Mouse (Mus musculus): ENCODE results near the gene Zfp423. TPM values are rescaled to one million over a fixed set of nuclear protein-coding genes. Genes with fewer than 3 reads are reported as not detected.

The Zfp423 gene
- total RNA-seq, 2 experiments from 2014 or later: 3.6 to 4.9 TPM

DNA sequence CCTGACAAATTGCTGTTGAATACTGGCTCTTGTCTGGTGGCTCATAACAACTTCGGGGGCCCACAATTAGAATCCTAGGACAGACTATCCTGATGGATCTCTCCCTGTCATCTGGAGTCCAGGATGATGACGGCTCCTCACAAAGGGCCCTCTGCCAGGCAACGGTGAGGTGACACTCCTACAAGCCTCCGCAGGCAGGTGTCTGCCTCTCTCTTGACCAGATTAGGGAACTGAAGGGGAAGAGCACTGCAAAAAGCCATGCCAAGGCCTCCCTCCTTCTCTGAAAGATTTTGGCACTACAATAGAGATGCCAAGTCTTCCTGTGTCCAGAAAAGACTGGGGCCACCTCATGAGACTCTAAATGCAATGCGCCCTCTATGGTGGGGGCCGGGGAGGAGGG, 7.1 kb downstream of the Zfp423 start:
- no peak for DNase-seq

DNA sequence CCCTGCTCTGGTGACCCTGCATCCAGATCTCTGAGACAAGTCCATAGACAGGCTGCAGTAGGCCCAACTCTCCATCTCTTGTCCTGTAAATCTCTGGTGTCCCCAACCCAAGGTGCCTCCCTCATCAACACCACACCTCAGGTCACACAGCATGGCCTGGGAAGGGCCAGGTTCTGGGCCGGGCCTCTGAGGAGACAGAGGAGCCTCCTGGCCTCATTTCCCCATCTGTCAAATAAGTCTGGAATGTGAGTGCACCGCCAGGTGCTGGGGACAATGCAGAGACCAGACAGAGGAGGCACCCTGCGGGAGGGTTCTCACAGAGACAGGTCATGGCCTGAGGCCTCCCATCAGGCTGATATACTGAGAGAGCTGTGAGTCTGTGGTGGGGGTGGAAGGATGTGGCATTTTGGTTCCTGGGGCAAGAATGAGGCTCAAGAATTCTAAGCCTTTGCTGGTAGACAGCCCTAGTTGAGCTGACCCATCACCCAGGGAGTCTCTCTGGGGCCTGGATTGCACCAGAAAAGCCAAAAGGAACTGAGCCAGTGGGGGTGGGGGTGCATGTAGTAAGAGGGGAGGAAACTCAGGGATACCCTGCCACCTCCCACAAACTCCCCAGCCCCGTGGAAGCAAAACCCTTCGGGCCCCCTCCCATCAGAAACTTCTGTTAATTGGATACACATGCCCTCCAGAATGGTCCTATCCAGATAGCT, 15.0 kb downstream of the Zfp423 start:
- DNase-seq: no peak

DNA sequence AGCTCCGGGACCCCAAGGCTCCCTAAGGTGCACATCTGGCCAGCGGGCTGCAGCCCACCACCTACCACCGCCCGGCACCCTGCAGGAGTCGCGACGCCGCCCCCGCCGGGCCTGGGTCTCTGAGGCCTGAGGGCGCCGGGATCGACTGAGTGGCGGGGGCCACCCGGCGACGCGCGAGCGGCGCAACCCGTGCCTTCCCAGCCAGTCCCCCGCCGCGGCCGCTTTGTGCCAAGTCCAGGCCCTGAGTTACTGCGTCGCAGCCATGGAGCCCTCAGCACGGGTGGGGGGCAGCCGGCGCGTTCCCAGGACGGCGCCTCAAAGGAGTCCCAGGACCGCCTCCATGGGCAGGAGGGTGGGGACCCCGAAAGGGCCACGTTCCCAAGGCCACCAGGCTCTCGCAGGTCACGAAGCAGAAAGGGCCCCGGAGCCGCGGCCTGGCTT, 15.7 kb downstream of the Zfp423 start:
- no peak for DNase-seq

DNA sequence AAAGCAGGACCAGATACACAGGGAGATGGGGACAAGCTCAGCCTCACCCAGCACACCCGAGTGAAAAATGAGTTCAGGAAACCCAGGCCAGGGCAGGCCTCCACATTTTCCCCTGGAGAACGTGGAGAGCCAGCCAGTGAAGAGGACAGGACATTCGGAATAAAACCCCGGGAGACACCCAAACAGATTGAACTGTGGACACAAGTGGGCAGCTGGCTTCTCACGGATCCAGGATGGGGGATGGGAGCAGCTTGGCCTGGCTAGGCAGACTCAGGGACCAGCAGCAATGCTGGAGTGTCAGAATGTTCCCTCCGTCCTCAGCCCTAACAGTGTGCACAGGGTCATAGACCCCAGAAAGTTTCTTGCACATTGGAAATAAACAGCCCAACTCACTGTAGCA, 18.7 kb downstream of the Zfp423 start:
- peak; percentile 36 to 72 for DNase-seq

DNA sequence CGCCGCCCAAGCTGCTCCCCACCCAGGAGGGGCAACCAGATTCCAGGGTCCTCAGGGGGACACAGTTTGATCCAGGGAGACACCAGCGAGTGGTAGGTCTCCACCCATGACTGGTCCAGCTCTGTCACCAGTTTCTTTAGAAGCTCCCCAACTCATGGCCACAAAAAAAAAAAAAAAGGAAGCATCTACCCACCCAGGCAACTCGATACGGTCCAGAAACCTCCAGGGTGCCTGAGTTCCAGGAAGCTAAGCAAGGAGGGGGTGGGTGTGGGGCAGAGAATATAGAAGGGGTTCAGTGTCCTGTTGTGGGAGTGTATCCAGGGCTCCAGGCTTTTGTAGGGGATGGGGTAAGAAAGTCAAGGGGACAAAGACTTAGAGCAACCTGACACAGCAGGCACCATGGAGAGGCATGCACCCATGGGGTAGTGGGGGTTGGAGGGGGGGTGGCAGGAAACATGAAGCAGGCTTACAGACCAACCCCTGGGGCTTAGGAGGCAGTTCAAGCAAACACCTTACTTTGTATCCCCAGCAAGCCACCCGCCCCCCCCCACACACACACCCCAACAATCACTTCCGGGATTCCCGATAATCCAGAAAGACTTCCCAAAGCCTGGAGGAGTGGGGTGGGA, 20.0 kb downstream of the Zfp423 start:
- DNase-seq: no peak

DNA sequence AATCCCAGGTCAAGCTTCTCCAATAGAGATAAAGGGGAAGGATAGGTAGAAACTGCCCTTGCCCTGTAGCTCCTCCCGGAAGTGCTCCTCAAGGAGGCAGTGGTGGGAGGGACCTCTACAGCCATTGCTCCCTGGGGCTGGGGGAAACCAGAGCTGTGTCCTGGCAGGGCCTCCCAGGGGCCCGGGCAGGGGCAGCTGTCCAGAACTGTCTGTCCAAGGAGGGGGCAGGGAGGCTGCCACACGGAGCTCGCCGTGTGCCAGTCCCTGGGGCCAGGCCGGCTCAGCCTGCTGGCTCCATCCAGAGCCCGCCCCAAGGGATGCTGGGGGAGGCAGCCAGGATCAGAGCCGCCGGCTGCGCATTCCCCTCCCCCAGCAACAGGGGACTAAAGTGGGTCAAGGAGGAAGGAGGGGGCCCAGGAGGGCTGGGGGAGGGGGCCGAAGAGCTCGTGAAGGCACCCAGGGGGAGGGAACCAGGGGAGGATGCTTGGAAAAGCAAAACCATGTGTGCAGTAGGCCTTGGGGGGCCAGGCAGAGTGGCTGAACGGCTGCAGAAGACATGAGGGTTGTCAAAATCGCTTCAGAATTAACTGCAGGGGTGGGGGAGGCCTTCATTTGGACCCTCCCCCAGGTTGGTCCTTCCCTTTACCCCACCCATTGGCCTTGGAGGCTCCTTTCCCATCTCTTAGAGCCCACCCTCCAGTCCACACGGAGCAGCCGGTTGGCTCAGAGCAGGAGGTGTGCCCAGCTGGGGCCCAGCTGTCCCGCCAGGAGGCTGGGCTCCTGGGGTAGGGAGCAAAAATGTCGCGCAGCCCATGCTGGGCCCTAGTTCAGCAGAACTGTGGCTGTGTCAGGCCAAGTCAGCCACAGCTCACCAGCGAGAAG, 20.8 kb downstream of the Zfp423 start:
- DNase-seq: peak; percentile 47 to 61

DNA sequence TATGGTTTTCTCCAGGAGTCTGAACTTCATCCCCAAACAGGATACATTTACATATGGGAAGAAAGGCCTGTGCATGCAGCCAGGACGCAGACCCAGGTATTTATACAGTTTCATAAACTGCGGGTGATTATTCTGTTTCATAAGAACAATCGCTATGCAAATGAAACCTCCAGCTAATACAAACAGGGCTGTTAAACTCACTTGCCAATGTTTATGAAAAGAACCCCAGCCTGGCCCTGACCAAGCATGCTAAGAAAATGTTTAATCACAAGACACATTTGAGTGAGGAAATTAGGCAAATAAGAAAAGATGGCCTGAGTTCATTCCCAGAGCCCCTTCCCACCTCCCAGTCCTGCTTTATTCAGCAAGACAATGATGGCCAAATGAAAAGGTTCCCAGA, 22.2 kb downstream of the Zfp423 start:
- no peak for DNase-seq

DNA sequence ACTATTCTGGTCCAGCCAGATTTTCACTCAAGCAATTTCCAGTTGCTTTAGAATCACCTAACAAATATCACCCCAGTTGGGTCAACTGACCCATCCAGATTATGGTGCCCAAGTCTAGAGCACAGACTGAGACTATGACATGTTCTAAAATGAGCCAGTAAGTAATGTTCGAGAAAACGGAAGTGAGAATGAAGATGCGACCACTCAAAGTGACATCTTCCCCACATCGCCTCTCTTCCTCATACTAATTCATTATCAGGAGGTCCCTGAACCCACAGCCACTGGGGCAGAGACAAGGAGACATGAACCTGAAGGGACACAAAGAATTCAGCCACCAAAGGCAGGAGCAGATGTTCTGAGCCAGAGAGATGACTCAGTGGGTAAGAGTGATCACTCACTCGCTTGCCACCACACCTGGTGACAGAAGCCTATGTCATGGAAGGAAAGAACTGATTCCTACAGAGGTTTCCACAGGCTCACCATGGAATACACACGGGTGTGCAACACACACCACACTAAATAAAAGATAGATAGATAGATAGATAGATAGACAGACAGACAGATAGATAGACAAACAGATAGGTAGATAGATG, 24.2 kb downstream of the Zfp423 start:
- no peak for DNase-seq

DNA sequence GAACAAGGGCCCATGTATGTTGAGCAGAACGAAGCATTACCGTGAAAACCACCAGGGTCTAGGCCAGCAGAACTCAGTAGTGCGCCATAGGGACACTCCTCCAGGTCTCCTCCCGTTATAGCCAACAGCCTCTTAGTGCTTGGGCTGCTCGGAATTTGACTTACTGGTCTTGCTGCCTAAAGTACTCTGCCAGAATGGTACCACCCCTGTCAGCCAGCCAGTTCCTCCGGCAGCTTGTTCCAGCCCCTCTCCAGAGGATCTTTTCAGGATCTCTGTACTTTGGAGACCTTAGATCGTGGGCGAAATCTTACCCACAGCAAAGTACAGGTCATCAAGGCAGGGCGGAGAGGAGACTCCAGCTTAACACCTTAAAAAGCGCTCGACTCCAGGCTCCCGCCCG, 25.2 kb downstream of the Zfp423 start:
- DNase-seq: no peak

DNA sequence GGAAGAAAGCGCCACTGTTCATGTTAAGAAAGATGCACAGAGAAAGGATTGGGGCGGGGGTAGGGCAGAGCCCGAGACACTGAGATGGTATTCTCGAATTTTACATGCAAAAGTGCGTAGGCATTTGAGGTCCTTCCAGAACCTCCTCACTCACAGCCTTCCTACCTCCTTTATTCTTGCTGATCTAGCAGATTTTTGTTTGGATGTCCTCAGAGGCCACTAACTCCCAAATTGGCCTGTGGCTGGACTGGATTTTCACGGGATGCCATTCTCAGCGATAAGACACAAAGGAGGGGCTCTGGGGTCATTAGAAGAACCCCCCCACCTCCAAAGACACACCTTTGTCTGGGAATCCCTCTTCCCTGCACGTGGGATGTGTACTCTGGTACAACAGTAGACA, 25.6 kb downstream of the Zfp423 start:
- DNase-seq: no peak

DNA sequence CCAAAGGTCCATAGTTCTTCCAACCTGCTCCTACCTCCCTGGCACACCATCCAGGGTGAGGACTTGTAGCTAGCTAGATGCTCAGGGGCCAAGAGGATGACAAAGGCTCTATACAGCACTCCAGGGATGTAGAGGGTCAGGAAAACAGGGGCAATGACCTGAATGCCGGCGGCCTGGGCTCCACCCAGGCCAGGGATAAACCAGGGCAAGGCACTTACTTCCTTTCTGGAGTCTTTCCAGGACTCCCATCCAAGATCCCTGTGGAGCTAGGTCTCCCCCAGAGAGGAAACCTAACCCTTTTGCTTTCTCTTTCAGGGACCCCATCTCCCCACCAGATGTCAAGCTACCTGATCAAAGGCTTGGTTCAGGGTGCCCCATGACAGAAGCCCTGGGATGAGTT, 30.5 kb downstream of the Zfp423 start:
- DNase-seq: peak; percentile 42 to 78

DNA sequence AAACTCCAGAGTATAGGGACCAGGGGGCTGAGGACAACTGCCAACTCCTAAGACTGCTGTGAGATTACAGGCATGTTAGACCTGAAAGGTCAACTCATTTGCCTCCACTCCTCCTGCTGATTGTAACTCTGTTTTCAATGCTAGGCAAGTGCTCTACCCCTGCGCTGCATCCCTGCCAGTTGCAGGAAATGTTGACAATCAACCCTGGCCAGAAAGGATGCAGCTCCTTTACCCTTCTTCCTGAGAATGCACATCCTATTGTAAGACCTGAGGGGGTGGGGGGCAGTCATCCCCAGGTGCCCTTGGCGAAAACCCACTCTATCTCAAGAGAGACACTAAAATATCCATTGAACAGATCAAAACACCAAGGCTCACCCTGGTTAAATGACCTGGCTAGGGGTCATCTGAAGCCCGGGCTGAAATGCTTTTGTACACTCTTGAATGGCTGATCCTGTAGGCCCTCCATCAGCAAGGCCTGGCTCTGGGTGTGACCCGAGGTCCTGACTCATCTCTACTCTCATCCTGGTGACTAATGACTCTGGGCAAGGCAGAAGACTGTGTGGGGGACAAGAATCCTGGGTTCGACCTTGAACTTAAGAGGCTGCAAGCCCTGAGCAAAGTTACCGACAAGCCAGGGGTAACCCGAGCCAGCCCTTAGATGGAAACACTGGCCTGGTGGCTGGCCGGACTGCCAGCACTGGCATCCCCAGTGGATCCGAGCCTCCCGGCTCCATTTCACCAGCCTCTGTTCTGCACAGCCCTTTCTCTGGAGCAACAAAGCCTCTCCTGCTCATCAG, 32.2 kb downstream of the Zfp423 start:
- no peak for DNase-seq

DNA sequence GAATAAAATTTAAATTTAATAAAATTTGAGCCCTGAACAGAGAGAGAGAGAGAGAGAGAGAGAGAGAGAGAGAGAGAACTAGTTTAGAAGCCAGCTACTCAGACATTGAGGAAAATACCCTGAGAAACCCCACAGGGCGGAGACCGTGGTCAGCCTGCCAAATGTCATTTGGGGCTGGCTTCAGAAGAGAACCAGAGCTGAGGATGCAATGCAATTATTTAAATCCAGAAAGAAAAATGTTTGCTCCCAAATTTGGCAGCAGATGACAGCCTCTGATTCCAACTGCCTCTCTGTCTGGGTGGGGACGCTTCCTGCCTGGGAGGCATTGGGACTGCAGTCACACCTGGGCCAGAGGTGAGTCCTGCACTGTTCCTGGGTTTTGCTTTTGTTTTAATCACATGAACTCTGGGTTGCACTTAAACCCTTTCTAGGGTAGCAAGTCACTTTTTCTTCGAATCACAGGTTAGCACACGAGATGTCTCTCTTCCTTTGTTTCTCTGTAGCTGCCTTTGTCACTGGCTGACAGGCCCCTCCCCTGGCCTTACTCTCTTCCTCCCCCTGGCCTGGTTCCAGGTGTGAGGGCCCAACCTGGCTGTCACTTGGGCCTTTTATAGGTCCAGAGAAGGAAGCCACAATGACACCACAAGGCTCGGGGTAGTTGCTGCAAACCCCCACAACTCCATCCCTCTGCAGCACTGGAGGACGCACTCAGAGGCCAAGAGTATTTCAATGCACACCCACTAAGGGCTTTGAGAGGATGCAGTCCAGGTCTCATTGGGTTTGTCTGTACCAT, 33.1 kb downstream of the Zfp423 start:
- DNase-seq: peak in 1 of 2 experiments; percentile 23

DNA sequence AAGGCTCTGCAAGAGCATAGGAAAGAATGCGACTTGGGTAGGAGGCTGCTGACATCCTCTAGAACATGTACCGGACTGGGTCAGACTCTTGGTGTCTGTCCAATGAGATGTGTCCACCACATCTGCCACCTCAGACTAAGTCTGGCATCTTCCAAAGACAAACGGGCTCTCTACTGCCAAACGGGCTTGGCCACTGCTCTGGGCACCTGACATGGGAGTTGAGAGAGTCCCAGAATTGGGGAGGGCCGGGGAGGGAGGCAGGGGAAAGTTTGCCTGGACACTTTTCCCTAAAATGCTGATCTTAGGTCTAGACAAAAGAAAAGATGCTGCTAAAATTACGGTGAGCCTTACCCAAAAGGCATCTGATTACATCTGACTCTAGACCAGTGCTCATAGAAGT, 36.5 kb downstream of the Zfp423 start:
- no peak for DNase-seq

DNA sequence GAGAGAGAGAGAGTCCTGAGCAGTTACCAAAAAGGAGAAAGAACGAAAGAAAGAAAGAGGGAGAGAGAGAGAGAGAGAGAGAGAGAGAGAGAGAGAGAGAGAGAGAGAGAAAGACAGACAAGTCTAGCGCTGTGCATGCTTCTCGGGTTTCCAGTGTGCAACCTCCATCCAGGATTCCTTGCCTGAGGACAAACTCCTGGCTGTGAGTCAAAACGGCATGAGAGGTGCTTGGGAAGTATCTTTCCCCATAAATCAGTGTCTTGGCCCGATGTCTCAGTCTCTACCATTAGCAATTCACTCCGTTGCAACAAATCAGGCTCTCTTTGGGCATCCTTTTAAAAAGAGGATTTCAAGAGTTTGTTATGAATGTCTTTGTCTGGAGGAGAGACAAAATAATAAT, 36.9 kb downstream of the Zfp423 start:
- no peak for DNase-seq

DNA sequence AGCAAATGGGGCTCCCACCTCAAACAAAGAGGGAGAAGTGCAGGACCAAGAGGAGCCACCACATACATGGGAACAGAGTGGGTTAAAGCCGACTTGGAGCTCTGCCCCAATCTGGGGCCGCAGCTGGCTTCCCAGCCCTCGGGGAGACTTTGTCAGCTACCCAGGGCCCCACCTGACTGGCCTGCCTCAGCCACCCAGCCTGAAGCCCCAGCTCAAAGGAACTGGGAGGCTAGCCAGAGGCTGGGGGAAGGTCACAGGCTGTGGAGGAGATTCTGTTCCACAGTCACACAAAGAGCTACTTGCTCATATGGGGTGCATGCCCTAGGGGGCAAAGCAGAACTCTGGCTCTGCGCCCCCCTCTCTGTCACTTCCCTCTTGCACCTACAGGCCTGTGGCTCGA, 41.4 kb downstream of the Zfp423 start:
- DNase-seq: no peak

DNA sequence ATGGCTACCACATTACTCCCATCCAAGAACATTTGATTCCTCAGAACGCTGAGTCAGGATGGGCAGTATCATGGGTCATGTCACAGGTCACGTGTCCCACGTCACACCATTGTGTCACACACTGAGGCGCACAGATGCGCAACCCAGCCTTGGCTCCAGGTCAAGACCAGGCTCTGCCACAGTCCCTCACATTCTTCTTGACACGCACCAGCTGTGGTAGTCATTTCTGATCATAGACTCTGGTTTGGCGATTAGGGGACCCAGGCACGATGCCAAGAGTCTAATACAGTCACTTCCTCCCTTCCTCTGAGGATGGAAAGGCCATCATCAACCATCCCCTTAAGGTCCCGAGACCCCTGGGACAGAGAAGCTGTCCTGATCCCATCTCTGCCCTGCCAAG, 43.6 kb downstream of the Zfp423 start:
- peak; percentile 63 to 77 for DNase-seq

DNA sequence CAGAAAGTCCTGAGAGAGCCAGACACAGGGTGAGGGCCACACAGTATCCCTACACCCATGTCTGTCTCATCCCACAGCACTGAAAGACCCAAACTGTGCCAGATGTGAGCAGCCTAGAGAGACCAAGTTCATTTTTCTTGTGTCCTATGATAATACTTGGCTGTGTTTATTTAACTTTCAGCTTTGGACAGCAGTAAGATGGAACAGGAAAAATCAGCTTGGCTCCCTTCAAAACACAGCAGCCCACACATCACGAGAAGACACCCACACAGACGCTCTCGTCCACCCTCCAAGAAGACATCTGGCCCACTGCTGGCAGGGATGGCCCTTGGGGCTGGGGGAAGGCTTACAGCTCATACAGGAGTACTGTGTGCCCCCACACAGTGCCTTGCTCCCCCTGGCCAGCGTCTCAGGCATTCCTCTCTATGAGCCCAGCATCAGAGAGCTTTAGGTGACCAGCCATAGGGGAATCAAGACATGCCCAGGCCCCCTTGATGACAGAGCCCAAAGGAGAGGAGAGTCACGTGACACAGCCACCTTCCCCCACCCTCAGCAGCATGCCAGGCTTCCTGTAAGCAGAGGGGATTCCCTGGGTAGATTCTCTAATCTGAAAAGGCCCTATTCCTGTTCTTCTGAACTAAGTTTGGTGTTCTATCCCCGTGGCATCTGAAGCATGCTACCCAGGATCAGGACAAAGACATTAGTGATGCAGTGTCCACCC, 45.0 kb downstream of the Zfp423 start:
- no peak for DNase-seq

DNA sequence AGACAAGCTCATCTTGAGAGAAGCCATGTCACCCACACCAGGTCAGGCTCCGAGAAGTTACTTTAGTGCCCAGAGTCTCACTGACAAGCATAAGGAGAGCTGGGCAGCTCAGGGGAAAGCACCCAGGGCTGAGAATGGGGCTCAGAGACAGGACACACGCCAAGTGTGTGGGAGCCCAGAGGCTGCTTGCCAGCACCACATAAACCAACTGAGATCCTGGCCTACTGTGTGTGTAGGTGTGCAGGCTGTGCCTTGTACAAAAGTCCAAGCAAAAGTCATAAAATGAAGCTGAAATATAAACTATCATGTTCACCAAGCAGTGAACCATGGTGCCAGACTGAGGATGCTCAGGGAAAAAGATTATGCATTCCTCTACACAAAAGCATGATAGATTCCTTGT, 50.5 kb downstream of the Zfp423 start:
- DNase-seq: no peak

DNA sequence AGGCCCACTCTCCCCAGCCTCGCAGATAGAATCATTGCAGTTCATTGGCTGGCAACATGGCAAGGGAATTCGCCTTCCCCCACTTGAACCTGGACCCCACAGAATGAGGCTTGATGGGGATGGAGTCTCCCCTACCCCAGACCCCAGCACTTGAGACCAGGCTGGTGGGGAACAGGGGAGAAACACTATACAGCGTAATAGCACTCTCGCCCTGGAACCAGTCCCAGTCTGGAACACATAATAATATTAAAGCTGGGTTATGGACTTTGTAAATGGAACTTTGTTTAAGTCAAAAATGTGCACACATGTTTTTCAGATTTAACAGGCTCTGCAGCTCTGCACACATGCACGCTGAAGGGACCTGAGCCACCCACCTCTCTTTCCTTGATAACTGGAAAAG, 54.0 kb downstream of the Zfp423 start:
- DNase-seq: no peak
